Mouse (Mus musculus) olfactory bulb, adult 2 months (tissue): ENCODE measurements at regions not wholly inside any gene's neighbourhood (a gene's known extent, or its start where the extent isn't known, plus 50 kb on each side); places are given as distances from the start of the nearest gene placed in this dataset.

ENCODE experiments used
- CTCF ChIP-seq: fragments of 200-500 bp; IDR thresholded peaks from 2 replicates; pipeline ENCODE4 v1.5.1; 2012; ENCODE audit warnings: low read depth, mild to moderate bottlenecking, low read length, moderate library complexity; ENCODE audit not compliant: insufficient read depth
- POLR2A ChIP-seq: fragments of 200-500 bp; IDR thresholded peaks from 2 replicates; pipeline ENCODE4 v1.6.1; 2012; ENCODE audit warnings: mild to moderate bottlenecking, low read depth, low read length, moderate library complexity; ENCODE audit not compliant: insufficient read depth

DNA sequence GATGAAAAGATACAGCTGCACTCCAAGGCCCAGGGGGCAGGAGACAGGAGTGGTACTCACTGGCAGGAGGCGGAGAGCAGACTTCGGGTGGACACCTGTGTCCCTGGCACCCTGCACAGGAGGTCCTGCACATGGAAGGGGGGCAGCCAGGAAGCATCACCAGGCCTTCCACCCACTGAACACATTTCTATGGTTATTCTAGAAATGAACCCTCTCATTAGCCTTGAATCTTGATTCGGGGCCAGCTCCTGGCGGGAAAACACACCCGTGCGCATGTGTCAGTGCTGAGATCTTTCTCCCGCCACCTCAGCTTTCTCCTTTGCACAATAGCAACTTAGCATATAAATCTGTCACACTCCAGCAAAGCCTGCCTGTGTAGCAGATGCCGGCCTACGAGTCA lies 58.3 kb upstream of the 2410004P03Rik start:
- TF ChIP-seq CTCF (no peak), POLR2A (no peak)
